Mouse (Mus musculus): ENCODE data around the gene Msantd1. TPM values are rescaled to one million over a fixed set of nuclear protein-coding genes. Genes with fewer than 3 reads are reported as not detected.

Msantd1 gene
- polyA plus RNA-seq, 1 experiment from 2014 or later = 0.36 TPM

DNA sequence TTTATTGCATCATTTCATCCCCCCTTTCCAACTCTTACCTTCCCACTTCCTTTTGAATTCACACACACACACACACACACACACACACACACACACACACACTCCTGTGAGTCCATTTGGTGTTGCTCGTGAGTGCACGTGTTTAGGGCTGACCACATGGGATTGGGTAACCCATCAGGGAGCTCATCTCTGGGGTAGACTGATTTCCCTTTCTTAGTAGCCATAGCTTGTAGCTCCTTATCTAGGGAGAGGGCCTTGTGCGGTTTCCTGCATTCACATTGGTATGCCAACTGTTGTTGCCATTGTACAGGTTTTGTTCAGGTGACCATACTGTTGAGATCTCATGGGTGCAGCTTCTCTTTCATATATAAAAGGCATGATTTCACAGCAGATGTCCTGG lies 35.6 kb downstream of the Msantd1 start:
- DNase-seq (ENCODE audit: low spot score) = no peak
- Histone ChIP-seq H3K9me3 (ENCODE audit: control insufficient read depth, low read length) (no peaks in the 10 kb centered on the region), H3K27ac (replicated peaks) (no peak overlapping the region), H3K36me3 (ENCODE audit: control insufficient read depth, insufficient read depth, low read length) (no peaks in the 10 kb centered on the region), H3K27me3 (ENCODE audit: control insufficient read depth, insufficient read depth, low read length) (no peaks in the 10 kb centered on the region), H3K4me3 (ENCODE audit: low read depth, low read length) (no peak overlapping the region), H3K4me2 (replicated peaks; ENCODE audit: low read depth) (no peak overlapping the region), H3K9ac (ENCODE audit: low read length) (no peak overlapping the region), H3K4me1 (replicated peaks; ENCODE audit: control insufficient read depth, insufficient read depth) (no peaks in the 10 kb centered on the region)
- TF ChIP-seq EP300 (optimal IDR thresholded peaks at IDR 0.05) (no peak), CTCF (IDR thresholded peaks at IDR 0.05; ENCODE audit: low read depth) (no peak)
- no peak for ATAC-seq (ENCODE audit: low FRiP score, low TSS enrichment)
- WGBS = 66% methylated on average over 3 of the region's 3 CpGs

DNA sequence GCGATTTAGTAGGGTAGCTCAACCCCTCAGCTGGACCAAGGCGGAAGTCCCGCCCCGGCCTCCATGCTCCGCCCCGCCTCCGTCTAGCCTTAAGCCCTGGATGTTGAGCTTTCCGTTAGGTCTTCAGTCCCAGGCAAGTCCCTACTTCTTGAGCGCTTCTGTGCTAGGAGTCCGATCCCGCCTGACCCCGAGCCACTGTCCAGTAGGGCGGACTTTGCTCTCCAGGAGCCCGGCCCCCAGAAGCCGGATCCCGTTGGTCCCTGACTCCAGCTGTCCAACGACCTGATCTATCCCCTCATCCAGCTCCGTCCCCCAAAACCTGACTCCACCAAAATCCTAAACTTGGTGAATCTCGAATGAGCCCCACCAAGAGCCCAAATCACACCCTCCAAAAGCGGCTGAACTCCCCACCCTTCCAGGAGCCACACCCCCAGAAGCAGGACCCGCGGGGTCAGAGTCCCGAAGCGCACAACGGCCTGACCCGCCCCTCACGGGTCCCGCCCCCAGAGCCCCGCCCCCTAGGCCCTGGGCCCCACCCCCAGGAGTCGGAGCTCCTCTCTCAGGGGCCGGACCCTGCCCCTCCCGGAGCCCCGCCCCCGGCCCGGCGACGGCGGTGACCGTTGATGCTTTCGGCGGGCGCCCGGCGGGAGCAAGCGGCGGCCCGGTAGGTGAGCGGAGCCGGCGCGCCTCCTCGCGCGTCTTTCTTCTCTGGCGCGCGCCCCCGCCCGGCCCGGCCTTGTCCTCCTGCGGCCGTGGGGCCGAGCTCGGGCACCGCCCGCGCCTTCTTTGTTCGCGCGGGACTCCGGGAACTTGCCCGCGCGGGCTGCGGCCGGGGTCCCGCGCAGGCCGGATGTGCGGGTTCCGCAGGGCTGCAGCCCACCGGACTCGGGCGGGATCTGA lies 41.3 kb downstream of the Msantd1 start, which contains the start of gene Rgs12:
Rgs12 (plus strand) TSS at position 585 of the 900 bp plus-strand sequence.
- peak; percentile 96 for ATAC-seq (ENCODE audit: low FRiP score, low TSS enrichment)
- Histone ChIP-seq H3K27ac (replicated peaks) (peak within 1 kb of the TSS; percentile 84), H3K27me3 (ENCODE audit: control insufficient read depth, insufficient read depth, low read length) (no peaks in the 10 kb centered on the region), H3K9ac (ENCODE audit: low read length) (peak within 1 kb of the TSS; percentile 79), H3K9me3 (ENCODE audit: control insufficient read depth, low read length) (no peaks in the 10 kb centered on the region), H3K4me2 (replicated peaks; ENCODE audit: low read depth) (peak within 1 kb of the TSS; percentile 82), H3K4me3 (ENCODE audit: low read depth, low read length) (peak within 1 kb of the TSS; percentile 81), H3K4me1 (replicated peaks; ENCODE audit: control insufficient read depth, insufficient read depth) (no peaks in the 10 kb centered on the region), H3K36me3 (ENCODE audit: control insufficient read depth, insufficient read depth, low read length) (no peaks in the 10 kb centered on the region)
- TF ChIP-seq EP300 (optimal IDR thresholded peaks at IDR 0.05) (no peak), CTCF (IDR thresholded peaks at IDR 0.05; ENCODE audit: low read depth) (no peak)
- WGBS = under 1% methylated on average over 75 of the region's 84 CpGs
- DNase-seq (ENCODE audit: low spot score) = peak; percentile 94

GRCm38 (mm10) chr5:34949769-34950211 lies 42.0 kb downstream of the Msantd1 start:
- no peaks in the 10 kb centered on the region for H3K4me1 ChIP-seq (replicated peaks; ENCODE audit: control insufficient read depth, insufficient read depth)
- TF ChIP-seq CTCF (IDR thresholded peaks at IDR 0.05; ENCODE audit: low read depth) (no peak), EP300 (optimal IDR thresholded peaks at IDR 0.05) (no peak)
- H3K4me2 ChIP-seq (replicated peaks; ENCODE audit: low read depth) = peak overlapping the region; percentile 82
- DNase-seq (ENCODE audit: low spot score) (no peak), ATAC-seq (ENCODE audit: low FRiP score, low TSS enrichment) (peak; percentile 24)
- H3K9ac ChIP-seq (ENCODE audit: low read length) = peak overlapping the region; percentile 79
- H3K9me3 ChIP-seq (ENCODE audit: control insufficient read depth, low read length) = no peaks in the 10 kb centered on the region
- no peaks in the 10 kb centered on the region for H3K36me3 ChIP-seq (ENCODE audit: control insufficient read depth, insufficient read depth, low read length)
- no peaks in the 10 kb centered on the region for H3K27me3 ChIP-seq (ENCODE audit: control insufficient read depth, insufficient read depth, low read length)
- 3% methylated on average over 12 of the region's 12 CpGs for WGBS
- H3K4me3 ChIP-seq (ENCODE audit: low read depth, low read length) = peak overlapping the region; percentile 81
- peak overlapping the region; percentile 84 for H3K27ac ChIP-seq (replicated peaks)

DNA sequence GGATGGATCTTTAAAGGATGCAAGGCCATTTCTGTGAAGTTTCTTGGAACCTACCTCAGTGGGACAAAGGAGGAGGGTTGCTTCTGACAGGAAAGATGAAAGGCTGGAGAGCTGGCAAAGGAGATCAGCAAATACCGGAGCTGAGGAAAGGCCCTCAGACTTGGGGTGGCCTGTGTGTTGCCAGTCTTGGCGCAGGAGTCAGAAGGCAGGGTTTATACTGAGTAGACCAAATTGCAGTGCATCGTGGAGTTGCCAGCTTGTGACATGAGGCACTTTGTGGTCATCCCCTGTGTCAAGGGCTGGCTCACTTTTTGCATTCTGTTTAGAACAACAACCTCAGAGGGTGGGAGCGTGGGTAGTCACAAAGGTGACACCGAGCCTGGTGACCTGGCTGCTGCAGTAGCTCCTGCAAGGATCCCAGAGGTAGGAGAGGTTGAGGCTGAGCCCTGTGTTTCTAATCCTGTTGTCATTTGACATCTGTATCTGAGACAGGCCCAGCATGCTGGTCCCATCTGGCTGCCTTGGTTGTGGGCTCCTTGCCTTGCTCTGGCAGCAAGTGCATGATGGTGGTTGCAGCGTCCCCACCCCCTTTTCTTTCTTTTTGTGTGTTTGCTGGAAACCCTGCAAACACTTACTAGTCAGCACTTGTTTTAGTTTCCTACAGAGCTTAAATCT lies 42.8 kb downstream of the Msantd1 start:
- no peaks in the 10 kb centered on the region for H3K36me3 ChIP-seq (ENCODE audit: control insufficient read depth, insufficient read depth, low read length)
- no peak for ATAC-seq (ENCODE audit: low FRiP score, low TSS enrichment)
- H3K4me1 ChIP-seq (replicated peaks; ENCODE audit: control insufficient read depth, insufficient read depth) = no peaks in the 10 kb centered on the region
- H3K9me3 ChIP-seq (ENCODE audit: control insufficient read depth, low read length) = no peaks in the 10 kb centered on the region
- H3K4me2 ChIP-seq (replicated peaks; ENCODE audit: low read depth) = peak overlapping the region; percentile 82
- no peaks in the 10 kb centered on the region for H3K27me3 ChIP-seq (ENCODE audit: control insufficient read depth, insufficient read depth, low read length)
- WGBS = 50% methylated on average over 6 of the region's 6 CpGs
- TF ChIP-seq EP300 (optimal IDR thresholded peaks at IDR 0.05) (no peak), CTCF (IDR thresholded peaks at IDR 0.05; ENCODE audit: low read depth) (no peak)
- peak overlapping the region; percentile 79; the same call in 1 of the 2 replicates for H3K9ac ChIP-seq (ENCODE audit: low read length)
- H3K27ac ChIP-seq (replicated peaks) = peak overlapping the region; percentile 49; the same call in 1 of the 2 replicates
- H3K4me3 ChIP-seq (ENCODE audit: low read depth, low read length) = peak overlapping the region; percentile 81; the same call in 1 of the 2 replicates
- no peak for DNase-seq (ENCODE audit: low spot score)

DNA sequence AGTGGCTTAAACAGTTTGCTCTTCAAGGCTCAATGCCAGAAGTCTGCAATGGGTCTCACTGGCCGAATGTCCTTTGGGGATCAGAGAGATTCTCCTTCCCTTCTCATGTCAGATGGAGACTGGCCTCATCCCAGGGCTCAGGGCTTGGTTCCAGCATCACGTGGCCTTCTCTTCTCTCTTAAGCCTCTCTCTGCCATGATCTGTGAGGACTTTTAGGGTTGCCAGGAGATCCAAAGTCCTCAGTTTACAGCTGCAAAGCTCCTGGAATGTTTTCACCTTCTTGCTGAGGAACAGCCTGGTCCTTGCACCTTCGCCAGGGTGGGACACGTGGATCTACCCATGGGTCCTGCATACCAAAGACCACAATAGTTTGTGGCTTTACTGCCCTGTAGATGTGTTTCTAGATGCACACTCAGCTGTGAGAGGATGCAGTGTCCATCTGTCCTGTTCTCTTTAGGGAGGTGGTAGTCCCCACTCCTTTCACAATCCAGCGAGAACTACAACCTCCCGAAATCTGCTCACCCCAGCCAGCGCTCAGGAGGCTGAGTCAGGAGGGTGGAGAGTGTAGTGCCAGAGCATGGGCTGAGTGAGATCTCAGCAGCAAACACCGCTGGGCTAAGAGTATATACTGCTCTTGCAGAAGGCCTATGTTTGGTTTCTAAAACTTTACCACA lies 43.5 kb downstream of the Msantd1 start:
- 70% methylated on average over 8 of the region's 8 CpGs for WGBS

More for the DNA sequence above, 43.5 kb downstream of the Msantd1 start:
- no peak for DNase-seq (ENCODE audit: low spot score)
- Histone ChIP-seq H3K4me2 (replicated peaks; ENCODE audit: low read depth) (no peak overlapping the region), H3K27me3 (ENCODE audit: control insufficient read depth, insufficient read depth, low read length) (no peaks in the 10 kb centered on the region), H3K4me1 (replicated peaks; ENCODE audit: control insufficient read depth, insufficient read depth) (no peaks in the 10 kb centered on the region; the same call in 1 of the 2 replicates), H3K9ac (ENCODE audit: low read length) (no peak overlapping the region), H3K27ac (replicated peaks) (no peak overlapping the region), H3K36me3 (ENCODE audit: control insufficient read depth, insufficient read depth, low read length) (no peaks in the 10 kb centered on the region), H3K4me3 (ENCODE audit: low read depth, low read length) (no peak overlapping the region), H3K9me3 (ENCODE audit: control insufficient read depth, low read length) (no peaks in the 10 kb centered on the region)
- TF ChIP-seq CTCF (IDR thresholded peaks at IDR 0.05; ENCODE audit: low read depth) (no peak), EP300 (optimal IDR thresholded peaks at IDR 0.05) (no peak)
- no peak for ATAC-seq (ENCODE audit: low FRiP score, low TSS enrichment)

All from stomach, postnatal 0 days (tissue).